Mouse (Mus musculus): ENCODE measurements around the gene Pa2g4.

DNA sequence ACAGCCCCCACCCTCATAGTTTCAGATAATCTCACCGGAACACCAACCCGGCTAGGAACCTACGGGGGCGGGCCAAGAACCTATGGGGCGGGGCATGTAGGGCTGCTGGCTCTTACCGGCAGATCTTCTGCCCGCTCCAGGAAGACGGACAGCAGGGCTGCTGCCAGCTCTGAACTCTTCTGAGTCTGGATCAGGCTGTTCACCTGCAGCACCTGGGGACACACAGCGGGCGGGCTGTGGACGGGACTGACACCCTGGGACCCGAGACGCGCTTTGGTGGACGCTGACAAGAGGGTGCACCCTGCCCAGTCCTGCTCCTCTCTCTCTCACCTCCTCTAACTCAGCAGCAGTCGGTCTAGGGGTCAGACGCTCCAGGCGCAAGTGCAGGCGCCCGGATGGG is 49.8 kb downstream of the Pa2g4 start:
- no peak for TF ChIP-seq EP300 (IDR thresholded peaks at IDR 0.05; ENCODE audit: insufficient read depth, low read depth, low read length)
- TF ChIP-seq CTCF (IDR thresholded peaks at IDR 0.05; ENCODE audit: low read depth, low read length), result no peak
- TF ChIP-seq POLR2A (IDR thresholded peaks at IDR 0.05; ENCODE audit: insufficient read depth, low read length), result no peak
